Mouse (Mus musculus) hindlimb bud, embryonic 11.5 days (tissue): Measurements from ENCODE around the gene Faf2.
"Not testable (repeated sequence)": the region's sequence is repeated elsewhere in the genome, so short reads cannot be mapped to it uniquely, and the experiment has no call there.

Experiments
- DNase-seq: peaks from one replicate; pipeline ENCODE4 v3.0.0-alpha.2; 2012; ENCODE audit warnings: low read depth, low spot score; ENCODE audit errors: extremely low spot score

The Faf2 gene

GRCm38 (mm10) chr13:54605426-54605825, 16.2 kb upstream of the Faf2 start:
- no peak for DNase-seq

DNA sequence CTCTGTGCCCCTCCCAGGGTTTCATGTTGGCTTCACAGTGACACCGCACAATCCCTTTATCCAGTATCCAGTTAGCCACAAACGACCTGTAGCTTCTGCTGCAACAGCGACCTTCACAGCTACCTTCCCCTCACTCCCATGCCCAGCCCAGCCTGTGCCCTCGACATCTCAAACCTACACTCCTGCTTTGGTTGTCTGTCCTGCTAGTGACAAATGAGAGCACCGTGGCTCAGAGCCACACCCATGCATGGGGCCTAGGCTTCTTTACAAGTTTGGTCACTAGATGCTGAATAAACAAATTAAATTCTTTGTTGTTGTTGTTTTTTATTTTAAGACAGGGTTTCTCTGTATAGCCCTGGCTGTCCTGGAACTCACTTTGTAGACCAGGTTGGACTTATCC, 14.4 kb upstream of the Faf2 start:
- no peak for DNase-seq

DNA sequence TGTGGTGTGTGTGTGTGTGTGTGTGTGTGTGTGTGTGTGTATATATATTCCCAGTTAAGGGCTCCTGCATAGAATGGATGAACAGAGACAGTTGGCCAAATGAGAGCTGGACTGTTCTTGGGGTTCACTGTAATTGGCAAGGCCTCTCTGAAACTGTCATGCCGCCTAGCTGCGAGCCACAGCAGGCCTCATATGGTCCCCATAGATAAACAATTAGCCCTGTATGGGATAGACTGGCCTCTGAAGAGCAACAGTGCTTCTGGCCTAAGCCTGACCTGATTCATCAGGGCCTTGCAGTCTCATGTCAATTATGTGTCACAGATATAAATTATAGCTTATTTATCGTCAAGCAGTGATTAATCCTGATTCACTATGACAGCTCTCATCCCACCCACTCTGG, 13.6 kb upstream of the Faf2 start:
- DNase-seq, result no peak

DNA sequence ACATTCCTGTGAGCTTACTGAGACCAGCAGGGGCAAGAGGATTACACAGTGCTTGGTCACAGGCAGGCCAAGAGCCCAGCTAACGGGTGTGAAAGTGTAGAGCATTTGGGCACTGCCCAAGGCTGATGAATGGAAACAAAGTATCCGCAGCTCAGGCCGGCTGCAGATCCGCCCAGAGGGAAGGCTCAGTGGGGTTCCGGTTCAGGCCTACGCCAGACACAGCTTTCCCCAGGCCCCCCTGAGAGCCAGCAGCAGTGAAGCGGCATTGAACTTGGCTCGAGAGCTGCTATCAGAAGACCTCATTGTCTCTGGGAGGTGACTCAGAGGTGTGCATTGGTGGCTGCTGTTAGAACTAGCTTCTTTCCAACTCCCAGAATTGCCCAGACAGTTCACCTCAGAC, 12.9 kb upstream of the Faf2 start:
- no peak for DNase-seq

DNA sequence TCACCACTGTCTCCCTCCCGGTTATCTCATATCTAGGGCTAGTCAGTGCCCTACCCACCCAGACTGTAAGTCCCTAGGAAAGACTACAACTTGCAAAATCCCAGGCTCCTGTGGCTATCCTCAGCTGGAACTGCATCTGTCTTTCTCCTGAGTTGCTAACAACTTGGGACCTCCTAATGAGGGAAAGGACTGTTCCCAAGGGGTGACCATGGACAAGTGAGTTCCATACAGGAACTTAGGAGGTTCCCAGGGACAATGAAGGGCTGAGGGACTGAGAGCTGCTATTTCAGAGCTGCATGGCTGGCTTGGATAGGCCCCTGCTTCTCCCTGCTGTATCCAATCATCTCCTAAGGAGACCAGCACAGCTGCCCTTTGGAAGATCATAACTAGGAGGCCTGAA, 12.3 kb upstream of the Faf2 start:
- no peak for DNase-seq

- no peak for DNase-seq
Measured at GRCm38 (mm10) chr13:54610613-54610971, 11.0 kb upstream of the Faf2 start.

DNA sequence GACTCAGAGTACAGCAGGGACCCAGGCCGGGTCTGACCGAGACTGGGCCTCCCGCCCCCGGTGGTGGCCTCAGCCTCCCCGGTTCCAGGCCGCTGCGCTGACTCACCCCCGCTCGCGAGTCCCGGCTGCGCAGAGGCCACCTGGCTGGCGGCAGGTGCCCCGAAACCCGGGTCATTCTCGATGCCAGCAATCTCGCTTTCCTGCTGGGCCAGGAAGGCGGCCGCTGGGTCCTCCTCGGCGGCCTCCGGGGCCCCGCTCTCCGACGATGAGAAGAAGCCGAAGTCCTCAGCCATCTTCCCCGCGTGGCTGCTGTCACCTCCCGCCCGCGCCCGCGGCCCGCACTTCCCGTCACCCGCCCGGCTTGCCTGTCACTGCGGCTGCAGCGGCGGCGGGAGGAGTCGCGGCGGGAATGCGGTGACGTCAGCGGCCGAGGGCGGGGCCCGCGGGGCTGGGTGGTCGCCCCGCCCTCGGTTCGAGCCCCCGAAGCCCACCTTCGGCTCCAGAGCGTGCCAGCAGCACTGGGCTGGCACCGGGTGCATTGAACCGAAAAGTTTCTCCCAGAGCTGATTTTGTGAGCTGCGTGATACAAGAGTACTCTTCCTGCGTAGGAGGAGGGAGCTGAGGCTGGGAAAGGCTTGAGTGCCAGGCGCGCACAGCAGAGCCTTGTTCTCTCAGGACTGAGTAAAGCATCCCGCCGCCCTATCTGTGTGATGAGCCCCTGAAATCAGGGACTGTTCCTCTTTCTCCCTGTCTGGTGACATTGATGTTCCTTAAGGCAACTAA, 10.4 kb upstream of the Faf2 start, which contains the start of gene Cltb:
TSS of gene Cltb (minus strand) at position 373 of the 783 bp plus-strand sequence.
- DNase-seq, result no peak

DNA sequence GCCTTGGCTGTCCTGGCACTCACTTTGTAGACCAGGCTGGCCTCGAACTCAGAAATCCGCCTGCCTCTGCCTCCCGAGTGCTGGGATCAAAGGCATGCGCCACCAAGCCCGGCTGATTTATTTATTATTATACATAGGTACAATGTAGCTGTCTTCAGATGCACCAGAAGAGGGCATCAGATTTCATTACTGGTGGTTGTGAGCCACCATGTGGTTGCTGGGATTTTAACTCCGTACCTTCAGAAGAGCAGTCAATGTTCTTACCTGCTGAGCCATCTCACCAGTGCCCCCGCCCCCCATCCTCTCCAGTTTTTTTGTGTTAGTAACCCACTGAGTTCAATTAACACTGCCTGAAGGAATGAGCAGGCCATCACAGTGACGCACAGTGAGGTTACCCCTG, 8.4 kb upstream of the Faf2 start:
- DNase-seq, result not testable (repeated sequence)

DNA sequence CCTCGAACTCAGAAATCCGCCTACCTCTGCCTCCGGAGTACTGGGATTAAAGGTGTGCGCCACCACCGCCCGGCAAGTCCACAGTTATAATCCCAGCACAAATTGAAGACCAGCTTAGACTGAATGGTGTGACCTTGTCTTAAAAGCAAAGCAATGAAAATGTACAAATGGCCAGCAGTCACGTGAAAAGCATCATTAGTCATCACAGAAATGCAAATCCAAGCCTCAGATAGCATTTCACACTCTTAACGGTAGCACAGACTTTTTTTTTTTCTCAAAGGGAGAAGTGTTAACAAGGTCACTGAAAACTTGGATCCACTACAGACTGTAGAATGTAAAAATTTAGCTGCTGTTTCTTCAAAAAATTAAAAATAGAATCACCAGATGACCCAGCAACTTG, 5.3 kb upstream of the Faf2 start:
- no peak for DNase-seq

- DNase-seq, result no peak
Measured at GRCm38 (mm10) chr13:54616998-54617397, 4.6 kb upstream of the Faf2 start.

- no peak for DNase-seq
Measured at GRCm38 (mm10) chr13:54621960-54622521, 457 bp downstream of the Faf2 start.

DNA sequence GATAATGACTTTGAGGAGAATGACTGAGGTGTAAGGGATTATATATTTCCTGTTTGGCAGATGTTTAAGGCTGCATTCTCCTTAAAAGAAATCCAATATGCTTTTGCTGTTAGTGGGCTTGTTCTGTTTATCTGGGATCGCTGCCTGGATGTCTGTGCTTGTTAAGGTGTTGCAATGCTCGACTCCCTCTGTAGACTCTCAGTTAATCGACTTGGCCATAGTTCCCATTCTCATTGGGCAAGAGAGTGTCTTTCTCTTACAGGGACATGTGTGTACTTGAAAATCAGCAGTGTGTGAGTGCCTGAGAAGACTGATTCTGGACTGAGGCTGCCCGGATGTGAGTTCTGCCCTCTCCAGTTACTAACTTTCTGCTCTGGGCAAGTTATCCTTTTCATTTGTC, 7.5 kb downstream of the Faf2 start:
- no peak for DNase-seq

GRCm38 (mm10) chr13:54632731-54633277, 11.2 kb downstream of the Faf2 start:
- DNase-seq, result no peak

- DNase-seq, result no peak
Measured at GRCm38 (mm10) chr13:54635011-54635410, 13.4 kb downstream of the Faf2 start.

- no peak for DNase-seq
Measured at GRCm38 (mm10) chr13:54650461-54650860, 28.9 kb downstream of the Faf2 start.

DNA sequence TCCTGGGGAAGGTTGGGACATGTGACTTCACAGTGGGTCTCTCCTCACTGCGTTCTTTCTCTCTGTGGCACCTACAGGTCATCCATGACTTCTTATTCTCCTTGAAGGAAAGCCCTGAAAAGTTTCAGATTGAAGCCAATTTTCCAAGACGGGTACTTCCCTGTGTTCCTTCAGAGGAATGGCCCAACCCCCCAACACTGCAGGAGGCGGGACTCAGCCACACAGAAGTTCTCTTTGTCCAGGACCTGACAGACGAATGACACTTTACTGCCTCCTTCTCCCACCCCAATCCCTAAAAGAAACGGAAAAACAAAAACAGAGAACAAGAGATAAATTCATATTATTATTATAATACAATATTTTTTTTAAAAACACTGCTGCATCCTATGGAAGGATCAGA, 39.3 kb downstream of the Faf2 start:
- DNase-seq, result no peak

DNA sequence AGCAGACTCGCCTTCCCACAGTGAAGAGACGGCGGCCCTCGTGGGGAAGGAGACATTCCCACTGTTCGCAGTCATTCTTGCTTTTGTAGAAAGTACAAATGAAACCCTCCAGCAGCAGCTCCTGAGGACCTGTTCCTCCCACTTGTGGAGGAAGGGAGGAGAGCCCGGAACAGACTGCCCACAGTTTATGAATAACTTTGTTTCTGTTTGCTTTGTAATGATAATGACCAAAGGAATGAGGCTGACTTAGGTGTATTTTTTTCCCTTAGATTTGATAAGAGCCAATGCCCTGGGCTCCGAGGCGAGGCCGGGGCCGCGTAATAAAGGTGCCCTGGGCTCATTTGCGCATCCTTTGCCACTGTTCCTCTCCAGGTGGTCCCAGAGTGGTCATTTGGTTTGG, 39.8 kb downstream of the Faf2 start:
- no peak for DNase-seq

DNA sequence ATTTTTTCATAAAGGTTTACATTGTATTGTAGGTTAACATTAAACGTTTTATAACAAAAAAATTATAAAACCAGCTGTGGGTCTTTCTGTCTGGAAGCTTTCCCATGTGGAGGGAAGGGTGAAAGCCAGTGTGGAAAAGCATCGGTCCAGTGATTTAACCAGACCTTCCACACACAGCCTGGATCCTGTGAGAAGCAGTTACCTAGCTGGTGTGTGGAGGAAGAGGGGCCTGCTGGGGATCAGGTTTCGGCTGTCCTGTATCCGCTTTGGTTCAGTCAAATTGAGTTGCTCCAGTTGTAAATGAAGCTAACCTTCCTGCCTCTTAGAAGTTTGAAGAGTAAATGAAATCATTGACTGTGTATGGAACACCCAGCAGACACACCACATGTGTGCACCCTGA, 42.4 kb downstream of the Faf2 start:
- no peak for DNase-seq

DNA sequence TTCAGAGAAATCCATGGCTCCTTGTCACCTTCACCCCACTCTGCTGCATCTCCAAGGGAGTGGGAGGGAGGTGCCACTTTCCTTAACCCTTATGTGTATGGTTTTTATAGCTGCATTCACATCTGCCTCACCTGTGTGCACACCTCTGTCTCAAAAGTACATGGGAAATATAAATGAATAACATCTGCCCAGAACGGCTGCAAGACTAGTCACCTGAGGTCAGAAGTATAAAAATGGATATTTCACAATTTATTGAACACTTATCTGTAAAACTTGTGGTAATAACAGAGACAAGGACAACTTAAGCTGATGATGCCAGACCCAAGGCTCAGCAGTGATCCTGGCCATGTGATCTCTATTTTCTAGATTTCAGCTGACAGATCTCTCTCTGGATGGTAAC, 42.9 kb downstream of the Faf2 start:
- DNase-seq, result no peak

DNA sequence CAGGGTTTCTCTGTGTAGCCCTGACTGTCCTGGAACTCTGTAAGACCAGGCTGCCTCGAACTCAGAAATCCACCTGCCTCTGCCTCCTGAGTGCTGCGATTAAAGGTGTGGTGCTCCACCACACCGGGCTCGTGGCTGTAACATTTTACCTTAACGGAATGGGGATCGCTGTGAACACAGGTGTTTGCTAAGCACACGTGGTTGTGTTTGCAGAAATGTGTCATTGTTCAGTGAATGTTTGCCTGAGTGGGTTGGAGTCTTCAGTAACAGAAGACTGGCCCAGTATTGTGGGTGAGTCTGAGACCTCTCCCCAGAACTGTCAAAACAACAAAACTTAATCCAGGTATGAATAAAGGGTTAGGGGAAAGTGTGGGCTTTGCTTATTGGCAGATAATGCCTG, 43.5 kb downstream of the Faf2 start:
- DNase-seq, result no peak

GRCm38 (mm10) chr13:54670491-54670890, 48.9 kb downstream of the Faf2 start:
- no peak for DNase-seq

GRCm38 (mm10) chr13:54675895-54676590, 54.5 kb downstream of the Faf2 start:
- no peak for DNase-seq
